Mouse (Mus musculus): Measurements from ENCODE around the gene Gal3st4.

DNA sequence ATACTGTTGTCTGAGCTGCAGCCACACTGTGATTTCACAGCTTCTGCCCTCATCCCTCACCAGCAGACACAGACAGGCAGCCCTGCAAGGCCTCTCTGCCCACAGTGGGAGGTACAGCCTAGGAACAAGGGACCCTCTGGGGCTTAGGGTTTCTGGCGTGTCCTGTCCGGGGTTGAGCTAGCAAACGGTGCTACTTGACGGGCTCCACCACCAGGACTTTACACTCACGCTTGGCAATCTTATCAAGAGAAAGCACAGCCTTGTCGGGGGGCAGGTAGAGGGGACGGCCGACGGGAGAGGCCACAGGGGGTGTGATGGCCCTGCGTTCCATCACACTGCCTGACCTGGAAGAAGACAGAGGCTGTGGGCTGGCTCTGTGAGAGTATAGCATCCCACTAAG lies 12.6 kb downstream of the Gal3st4 start:
- no peak for TF ChIP-seq POLR2A (IDR thresholded peaks at IDR 0.05; ENCODE audit: insufficient read length, low read depth)
- no peak for TF ChIP-seq CEBPB (IDR thresholded peaks at IDR 0.05; ENCODE audit: insufficient read depth, poor library complexity, severe bottlenecking)
- TF ChIP-seq USF1 (IDR thresholded peaks at IDR 0.05; ENCODE audit: low read depth), result no peak
- no peak for TF ChIP-seq E2F4 (IDR thresholded peaks at IDR 0.05; ENCODE audit: insufficient read depth)
- TF ChIP-seq POLR2AphosphoS2 (IDR thresholded peaks at IDR 0.05; ENCODE audit: insufficient read length, low read depth), result no peak
- no peak for TF ChIP-seq MAX (IDR thresholded peaks at IDR 0.05; ENCODE audit: low read depth)
